Mouse (Mus musculus) midbrain, embryonic 11.5 days (tissue): Measurements from ENCODE around the gene Shroom1. TPM values are rescaled to one million over a fixed set of nuclear protein-coding genes. Genes with fewer than 3 reads are reported as not detected.

Experiments used
- ATAC-seq: fragments of 200-750 bp; cut with Nextera tagmentation; 2 replicates; pipeline ENCODE4 v1.8.0; 2017; ENCODE audit warnings: moderate TSS enrichment, moderate library complexity; ENCODE audit not compliant: low FRiP score
- DNase-seq: peaks from one replicate; pipeline ENCODE4 v3.0.0; 2015; ENCODE audit warnings: low spot score; ENCODE audit errors: missing footprints
- H3K27ac ChIP-seq: fragments of 300-500 bp; sonication (generic); 2 replicates; pipeline ENCODE4 v1.5.1; 2014; ENCODE audit warnings: low read depth, low read length
- H3K27me3 ChIP-seq: fragments of 300-500 bp; sonication (generic); 2 replicates; pipeline ENCODE4 v1.6.1; 2014; ENCODE audit warnings: mild to moderate bottlenecking, low read length, moderate library complexity, mixed read lengths; ENCODE audit not compliant: control insufficient read depth, insufficient read depth
- H3K36me3 ChIP-seq: fragments of 300-500 bp; sonication (generic); 2 replicates; pipeline ENCODE4 v1.6.1; 2014; ENCODE audit warnings: mild to moderate bottlenecking, low read length, moderate library complexity, mixed read lengths; ENCODE audit not compliant: control insufficient read depth, insufficient read depth
- H3K4me1 ChIP-seq: fragments of 300-500 bp; sonication (generic); 2 replicates; pipeline ENCODE4 v1.6.1; 2014; ENCODE audit warnings: low read length; ENCODE audit not compliant: control insufficient read depth, insufficient read depth
- H3K4me2 ChIP-seq: fragments of 300-500 bp; sonication (generic); 2 replicates; pipeline ENCODE4 v1.6.1; 2014; ENCODE audit warnings: mild to moderate bottlenecking, moderate library complexity
- H3K4me3 ChIP-seq: fragments of 300-500 bp; sonication (generic); 2 replicates; pipeline ENCODE4 v1.5.1; 2014; ENCODE audit warnings: low read depth, low read length
- H3K9ac ChIP-seq: fragments of 300-500 bp; sonication (generic); 2 replicates; pipeline ENCODE4 v1.6.1; 2014; ENCODE audit warnings: low read length
- H3K9me3 ChIP-seq: fragments of 300-500 bp; sonication (generic); 2 replicates; pipeline ENCODE4 v1.6.1; 2016; ENCODE audit warnings: low read length; ENCODE audit not compliant: control insufficient read depth
- WGBS: fragments of 180-500 bp; shearing (Covaris S2); extraction: QIAGEN DNeasy Blood & Tissue Kit; methylation state at CpG from one replicate; pipeline ENCODE4 v1.1.7; 2014; 5-methylcytosine and 5-hydroxymethylcytosine counted together
- polyA plus RNA-seq: library from polyadenylated mRNA; unstranded; fragments of >200 nt; fragmentation: Nextera tagmentation; extraction: Ambion mirVana; gene quantifications from 2 replicates; pipeline ENCODE4 v1.2.1, GENCODE M21; 2014

Gene Shroom1
- polyA plus RNA-seq, 1 experiment from 2014 or later = 1.6 TPM

DNA sequence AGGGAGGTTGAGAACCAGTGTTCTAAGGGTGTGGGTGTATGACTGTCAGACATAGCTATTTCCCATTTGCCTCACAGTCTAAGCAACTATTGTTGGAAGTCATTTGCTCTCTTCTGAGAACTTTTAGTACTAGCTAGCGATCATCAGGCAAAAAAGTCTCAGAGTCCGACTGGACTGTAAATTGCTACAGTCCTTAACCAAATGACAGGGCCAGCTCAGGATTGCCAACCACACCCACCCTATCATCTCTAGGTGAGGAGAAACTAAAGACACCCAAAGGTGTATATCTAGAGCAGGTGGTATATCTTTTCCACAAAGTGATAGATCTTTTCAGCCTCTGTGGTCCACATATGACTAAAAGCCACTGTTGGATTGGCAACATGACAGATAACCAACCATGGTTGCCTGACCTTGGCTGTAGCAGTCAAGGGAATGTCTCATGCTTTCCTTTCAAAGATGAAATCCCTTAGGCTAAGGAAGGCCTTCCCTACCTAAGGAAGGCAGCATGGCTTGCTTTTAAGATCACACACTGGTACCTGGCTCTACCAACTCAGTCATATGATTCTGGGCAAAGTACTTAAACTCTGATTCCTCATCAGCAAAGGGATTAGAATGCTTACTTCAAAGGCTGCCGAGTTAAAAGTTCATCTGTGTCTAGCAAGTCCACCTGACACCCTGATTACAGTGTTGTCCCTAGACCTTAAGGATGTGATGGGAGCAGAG is 28.9 kb upstream of the Shroom1 start:
- Histone ChIP-seq H3K4me3 (no peak overlapping the region), H3K9ac (no peak overlapping the region), H3K4me1 (peaks cover 7% of the 10 kb centered on the region), H3K36me3 (no peaks in the 10 kb centered on the region), H3K9me3 (no peaks in the 10 kb centered on the region), H3K27me3 (no peaks in the 10 kb centered on the region), H3K27ac (no peak overlapping the region), H3K4me2 (no peak overlapping the region)
- ATAC-seq = no peak
- WGBS = 93% methylated on average over 3 of the region's 3 CpGs
- DNase-seq = no peak

DNA sequence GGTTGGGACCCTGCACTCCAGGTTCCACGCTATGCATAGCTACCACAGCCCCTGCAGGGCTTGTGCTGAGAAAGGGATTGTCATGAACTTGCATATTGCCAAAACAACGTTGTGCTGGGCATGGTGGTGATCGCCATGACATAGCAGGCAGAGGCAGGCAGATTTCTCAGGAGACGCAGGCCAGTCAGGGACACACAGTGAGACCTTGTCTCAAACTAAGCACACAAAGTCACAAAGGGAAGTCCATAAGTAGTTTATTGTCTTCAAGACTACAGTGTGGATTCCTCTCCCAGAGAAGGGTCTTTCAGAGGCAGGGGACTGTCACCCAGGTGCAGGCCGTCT is 28.3 kb upstream of the Shroom1 start:
- Histone ChIP-seq H3K4me1 (peaks cover 7% of the 10 kb centered on the region), H3K9ac (no peak overlapping the region), H3K36me3 (no peaks in the 10 kb centered on the region), H3K4me3 (no peak overlapping the region), H3K27me3 (no peaks in the 10 kb centered on the region), H3K4me2 (no peak overlapping the region), H3K9me3 (no peaks in the 10 kb centered on the region), H3K27ac (no peak overlapping the region)
- no peak for DNase-seq
- no peak for ATAC-seq
- WGBS = 92% methylated on average over 5 of the region's 5 CpGs

DNA sequence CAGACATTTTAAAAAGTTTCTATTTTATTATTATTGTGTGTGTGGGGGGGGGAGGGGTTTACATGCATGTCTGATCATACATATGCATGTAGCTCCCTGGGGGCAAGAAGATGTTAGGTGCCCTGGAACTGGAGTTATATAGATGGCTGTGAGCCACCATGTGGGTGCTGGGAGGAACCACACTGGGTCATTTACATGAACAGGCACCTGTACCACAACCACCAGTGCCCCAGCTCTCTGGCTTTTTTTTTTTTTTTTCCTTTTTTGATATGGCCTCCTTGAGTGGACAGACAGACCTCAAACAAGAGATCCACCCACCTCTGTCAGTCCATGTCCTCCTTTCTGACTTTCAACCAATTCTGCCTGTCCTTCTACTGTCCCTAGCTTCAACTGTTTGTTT is 27.8 kb upstream of the Shroom1 start:
- no peak for DNase-seq
- peaks cover 7% of the 10 kb centered on the region for H3K4me1 ChIP-seq
- ATAC-seq = no peak
- H3K4me3 ChIP-seq = no peak overlapping the region
- no peak overlapping the region for H3K27ac ChIP-seq
- H3K4me2 ChIP-seq = no peak overlapping the region; the same call in 1 of the 2 replicates
- H3K36me3 ChIP-seq = no peaks in the 10 kb centered on the region
- H3K27me3 ChIP-seq = no peaks in the 10 kb centered on the region
- H3K9me3 ChIP-seq = no peaks in the 10 kb centered on the region
- no peak overlapping the region for H3K9ac ChIP-seq

DNA sequence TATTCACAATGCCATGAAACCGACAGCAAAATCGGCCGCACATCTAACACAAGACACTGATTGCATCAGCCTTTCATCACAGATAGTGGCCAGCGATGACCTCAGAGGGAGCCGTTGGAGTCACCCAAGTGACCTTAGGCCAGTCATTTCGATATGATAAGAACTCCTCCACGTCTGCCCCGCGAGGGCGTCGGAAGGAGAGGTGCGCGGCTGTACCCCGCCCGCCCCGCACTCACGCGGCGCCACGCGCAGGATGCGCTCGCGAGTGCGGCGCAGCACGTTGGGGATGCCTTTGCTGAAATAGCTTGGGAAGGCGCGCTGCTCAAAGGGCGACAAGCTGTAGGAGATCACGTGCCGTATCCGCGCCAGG is 26.7 kb upstream of the Shroom1 start:
- peaks cover 7% of the 10 kb centered on the region for H3K4me1 ChIP-seq
- peak overlapping the region; percentile 80 for H3K4me2 ChIP-seq
- ATAC-seq (no peak; the same call in 1 of the 2 replicates), DNase-seq (no peak)
- H3K4me3 ChIP-seq = peak overlapping the region; percentile 62
- no peak overlapping the region for H3K27ac ChIP-seq
- WGBS = under 1% methylated on average over 34 of the region's 34 CpGs
- no peaks in the 10 kb centered on the region for H3K9me3 ChIP-seq
- H3K36me3 ChIP-seq = no peaks in the 10 kb centered on the region
- peak overlapping the region; percentile 74 for H3K9ac ChIP-seq
- H3K27me3 ChIP-seq = no peaks in the 10 kb centered on the region

DNA sequence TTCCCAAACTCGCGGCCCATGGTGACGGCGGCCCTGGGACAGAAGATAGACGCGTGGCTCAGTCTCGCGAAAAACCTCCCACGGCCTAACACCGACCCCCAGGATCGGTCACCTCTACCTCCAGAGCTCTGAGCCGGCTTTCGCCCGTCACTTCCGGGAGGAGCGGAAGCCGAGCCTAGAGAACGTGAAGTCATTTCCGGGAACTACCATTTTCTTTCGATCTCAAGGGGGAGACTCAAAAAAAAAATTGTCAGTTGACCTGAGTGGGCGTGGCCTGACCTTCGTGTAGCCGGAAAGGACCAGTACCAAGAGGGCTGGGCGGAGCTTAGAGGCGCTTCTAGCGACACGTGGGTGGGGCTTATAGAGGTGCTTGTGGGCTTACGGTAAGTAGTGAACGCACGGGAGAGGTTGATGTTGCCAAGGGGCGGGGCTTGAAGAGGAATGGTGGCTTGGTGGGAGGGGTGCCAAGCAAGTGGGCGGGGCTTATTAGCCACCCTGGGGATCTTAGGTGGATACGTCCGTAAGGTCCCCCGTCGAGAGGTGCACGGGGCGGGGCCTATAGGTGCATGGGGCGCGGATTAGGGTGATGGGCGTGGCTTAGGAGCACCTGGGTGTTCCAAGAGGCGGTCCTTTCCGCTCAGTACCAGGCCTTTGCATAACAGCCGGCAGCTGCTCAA is 26.2 kb upstream of the Shroom1 start, which contains the start of the genes Uqcrq and Gdf9:
TSS of gene Uqcrq (minus strand) at position 162 of the 677 bp plus-strand sequence.
TSS of gene Gdf9 (plus strand) at position 354 of the 677 bp plus-strand sequence.
- H3K27ac ChIP-seq = no peak within 1 kb of the TSS
- peaks cover 7% of the 10 kb centered on the region for H3K4me1 ChIP-seq
- peak; percentile 100 for DNase-seq
- no peaks in the 10 kb centered on the region for H3K27me3 ChIP-seq
- H3K9me3 ChIP-seq = no peaks in the 10 kb centered on the region
- H3K4me2 ChIP-seq = peak within 1 kb of the TSS; percentile 80
- H3K4me3 ChIP-seq = peak within 1 kb of the TSS; percentile 62
- H3K9ac ChIP-seq = peak within 1 kb of the TSS; percentile 74
- peak; percentile 97 for ATAC-seq
- no peaks in the 10 kb centered on the region for H3K36me3 ChIP-seq
- WGBS = 0% methylated on average over 44 of the region's 44 CpGs

DNA sequence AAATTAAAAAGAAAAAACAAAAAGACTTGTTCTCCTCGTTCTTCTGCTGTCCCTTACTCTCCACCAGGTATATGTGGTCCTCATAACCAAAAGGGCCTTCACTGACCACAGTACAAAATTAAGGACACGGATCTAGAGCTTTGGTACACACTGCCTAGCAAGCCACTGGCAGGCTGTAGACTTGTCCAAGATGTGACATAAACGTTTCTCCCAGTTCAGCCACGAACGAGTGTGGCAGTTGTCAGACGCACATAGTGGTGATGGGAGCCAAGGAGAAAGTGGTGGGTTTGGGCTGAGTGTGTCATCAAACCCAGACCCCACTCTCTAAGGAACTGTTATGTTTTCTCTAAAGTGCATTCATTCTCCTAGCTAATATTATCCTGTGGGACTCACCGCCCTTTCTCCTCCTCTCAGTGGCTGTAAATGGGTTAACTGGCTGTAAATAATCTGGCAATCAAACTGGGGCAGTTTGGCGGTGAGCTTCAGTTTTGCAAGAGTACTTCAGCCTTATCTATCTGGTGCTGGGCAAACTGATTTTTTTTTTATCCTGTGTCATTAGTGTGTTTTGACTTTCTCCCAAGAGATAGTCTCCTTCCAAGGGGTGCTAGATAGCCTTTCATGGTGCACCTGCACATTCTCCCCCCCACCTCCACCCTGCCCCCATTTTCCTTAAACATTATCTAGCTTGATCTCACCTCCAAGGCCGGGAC is 25.5 kb upstream of the Shroom1 start:
- Histone ChIP-seq H3K27me3 (no peaks in the 10 kb centered on the region), H3K4me3 (peak overlapping the region; percentile 62), H3K27ac (no peak overlapping the region), H3K4me1 (peaks cover 7% of the 10 kb centered on the region), H3K4me2 (peak overlapping the region; percentile 44), H3K36me3 (no peaks in the 10 kb centered on the region), H3K9ac (peak overlapping the region; percentile 32; the same call in 1 of the 2 replicates), H3K9me3 (no peaks in the 10 kb centered on the region)
- 26% methylated on average over 9 of the region's 9 CpGs for WGBS
- DNase-seq (no peak), ATAC-seq (no peak)

DNA sequence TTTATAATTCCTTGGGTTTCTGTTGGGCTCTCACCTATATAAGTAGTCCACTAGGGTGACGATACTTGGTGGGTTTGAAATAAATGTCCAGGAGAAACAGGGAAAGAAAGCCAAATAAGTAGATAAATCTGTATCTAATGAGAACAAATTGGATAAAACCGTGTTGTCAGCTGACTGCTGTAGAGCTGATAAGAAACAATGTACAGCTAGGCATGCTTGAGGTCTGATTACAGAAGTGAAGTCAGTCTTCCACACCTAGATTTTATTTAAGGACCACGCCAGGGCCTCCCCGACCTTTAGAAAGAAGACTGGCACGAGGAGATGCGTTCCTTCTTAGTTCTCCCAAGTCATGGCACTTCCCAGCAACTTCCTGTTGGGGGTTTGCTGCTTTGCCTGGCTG is 23.9 kb upstream of the Shroom1 start:
- H3K4me1 ChIP-seq = peaks cover 7% of the 10 kb centered on the region
- no peaks in the 10 kb centered on the region for H3K9me3 ChIP-seq
- H3K27ac ChIP-seq = no peak overlapping the region
- no peak for ATAC-seq
- H3K4me2 ChIP-seq = no peak overlapping the region
- 63% methylated on average over 6 of the region's 6 CpGs for WGBS
- no peaks in the 10 kb centered on the region for H3K36me3 ChIP-seq
- no peaks in the 10 kb centered on the region for H3K27me3 ChIP-seq
- H3K4me3 ChIP-seq = no peak overlapping the region
- no peak for DNase-seq
- H3K9ac ChIP-seq = no peak overlapping the region

DNA sequence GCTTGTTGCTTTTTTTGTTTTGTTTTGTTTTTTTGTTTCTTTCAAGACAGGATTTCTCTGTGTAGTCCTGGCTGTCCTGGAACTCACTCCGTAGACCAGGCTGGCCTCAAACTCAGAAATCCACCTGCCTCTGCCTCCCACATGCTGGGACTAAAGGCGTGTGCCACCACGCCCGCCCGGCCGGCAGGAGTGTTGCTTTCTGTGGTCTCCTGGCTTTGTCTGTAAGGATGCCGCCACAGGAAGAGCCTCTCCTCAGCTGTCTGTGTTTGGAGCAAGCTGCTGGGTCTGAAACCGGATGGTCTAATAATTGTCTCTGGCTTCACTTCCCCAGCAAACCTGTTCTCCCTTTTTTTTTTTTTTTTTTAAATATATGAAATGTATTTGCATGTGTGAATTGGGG is 21.5 kb upstream of the Shroom1 start:
- H3K9me3 ChIP-seq = no peaks in the 10 kb centered on the region
- DNase-seq (no peak), ATAC-seq (no peak)
- H3K4me3 ChIP-seq = no peak overlapping the region
- no peak overlapping the region for H3K9ac ChIP-seq
- no peaks in the 10 kb centered on the region for H3K36me3 ChIP-seq
- WGBS = 86% methylated on average over 8 of the region's 8 CpGs
- no peak overlapping the region for H3K4me2 ChIP-seq
- H3K27me3 ChIP-seq = no peaks in the 10 kb centered on the region
- H3K27ac ChIP-seq = no peak overlapping the region
- no peaks in the 10 kb centered on the region; the same call in 1 of the 2 replicates for H3K4me1 ChIP-seq

DNA sequence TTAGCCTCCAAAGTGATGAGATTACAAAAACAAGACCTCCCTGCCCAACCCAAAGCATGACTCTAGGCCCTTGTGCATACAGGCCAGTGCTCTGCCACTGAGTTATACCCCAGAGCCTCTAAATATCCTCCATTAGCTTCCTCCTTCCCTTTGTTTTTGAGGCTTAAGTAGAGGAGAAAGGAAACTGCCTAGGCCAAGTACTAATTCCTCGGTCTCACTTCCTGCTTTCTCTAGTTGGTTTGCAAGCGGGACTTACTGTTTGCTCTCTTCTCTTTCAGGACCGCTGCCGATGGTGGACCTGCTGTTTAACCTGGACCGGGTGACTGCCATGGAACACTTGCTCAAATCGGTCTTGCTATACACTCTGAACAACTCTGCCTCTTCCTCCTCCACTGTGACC is 20.7 kb upstream of the Shroom1 start:
- no peak for ATAC-seq
- Histone ChIP-seq H3K36me3 (no peaks in the 10 kb centered on the region), H3K4me2 (no peak overlapping the region), H3K9ac (no peak overlapping the region), H3K27ac (no peak overlapping the region), H3K4me3 (no peak overlapping the region), H3K9me3 (no peaks in the 10 kb centered on the region), H3K27me3 (no peaks in the 10 kb centered on the region), H3K4me1 (no peaks in the 10 kb centered on the region; the same call in 1 of the 2 replicates)
- no peak for DNase-seq
- WGBS = 92% methylated on average over 6 of the region's 6 CpGs
